Mouse (Mus musculus) ES-Bruce4 (cell line): Measurements from ENCODE around the gene Trib3.

Source experiments
- CTCF ChIP-seq: IDR thresholded peaks from one replicate; pipeline ENCODE4 v1.8.1; 2011; ENCODE audit warnings: low read depth, low read length
- POLR2A ChIP-seq: IDR thresholded peaks from one replicate; pipeline ENCODE4 v1.8.1; 2011; ENCODE audit warnings: low read length; ENCODE audit not compliant: insufficient read depth

- TF ChIP-seq CTCF (no peak), POLR2A (no peak)
These were observed 1.1 kb upstream of the Trib3 start for GRCm38 (mm10) chr2:152344909-152345308.
